Mouse (Mus musculus): ENCODE measurements around the gene Hoxa1. TPM values are rescaled to one million over a fixed set of nuclear protein-coding genes. Genes with fewer than 3 reads are reported as not detected.

The Hoxa1 gene
- total and polyA plus RNA-seq, 3 experiments, result 0.20 to 0.43 TPM; not detected in 1

DNA sequence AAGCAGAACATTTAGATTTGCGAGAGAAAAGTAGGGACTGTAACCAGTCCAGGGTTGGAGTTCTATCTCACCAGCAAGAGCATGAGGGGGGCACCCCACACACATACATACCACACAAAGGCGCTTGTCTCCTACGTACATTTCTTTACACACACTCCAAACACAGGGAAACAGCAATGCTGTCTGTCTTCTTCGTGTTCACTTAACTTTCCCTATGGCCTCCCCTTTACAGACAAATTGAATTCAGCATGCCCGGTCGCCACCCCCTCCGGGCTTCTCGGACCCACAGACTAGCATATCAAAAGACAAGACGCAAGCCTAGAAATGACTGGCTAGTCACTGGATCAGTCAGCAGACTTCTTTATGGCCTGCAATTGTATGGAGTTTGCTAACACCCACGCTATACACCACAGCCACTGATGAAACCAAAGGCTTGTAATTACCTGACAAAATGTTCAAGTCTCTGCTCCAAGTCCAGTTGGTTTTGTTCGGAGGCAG, 22.1 kb upstream of the Hoxa1 start:
- peak overlapping the region; percentile 16; the same call in 1 of the 2 replicates for H3K4me3 ChIP-seq
- H3K27ac ChIP-seq, result peak overlapping the region; percentile 12; the same call in 1 of the 2 replicates

DNA sequence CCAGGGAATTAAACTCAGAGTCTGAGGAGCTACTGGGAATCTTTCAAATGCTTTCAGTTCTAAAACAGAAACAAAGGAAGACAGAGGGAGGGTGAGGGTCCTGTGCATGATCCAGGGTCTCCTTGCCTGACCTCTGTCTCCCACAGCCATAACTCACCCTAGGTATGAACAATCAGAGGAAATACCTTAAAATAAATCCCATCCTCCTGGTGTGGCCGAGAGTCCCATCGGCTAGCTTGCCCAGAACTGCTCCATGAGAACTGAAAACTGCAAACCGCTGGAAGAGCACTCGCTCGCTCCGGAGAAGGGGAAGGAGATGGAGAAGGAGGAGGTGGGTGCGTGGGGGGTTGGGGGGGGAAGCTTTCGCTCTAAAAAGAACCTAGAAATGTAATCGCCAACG, 21.6 kb upstream of the Hoxa1 start:
- Histone ChIP-seq H3K9ac (ENCODE audit: low read depth, low read length) (no peak overlapping the region), H3K4me1 (ENCODE audit: control insufficient read depth, insufficient read depth, low read length) (no peaks in the 10 kb centered on the region), H3K36me3 (ENCODE audit: control insufficient read depth, insufficient read depth, low read length) (no peaks in the 10 kb centered on the region), H3K79me2 (replicated peaks; ENCODE audit: control insufficient read depth, insufficient read depth, low read length) (no peaks in the 10 kb centered on the region), H3K4me3 (peak overlapping the region; percentile 16; the same call in 1 of the 2 replicates), H3K27ac (peak overlapping the region; percentile 26), H3K27me3 (ENCODE audit: control insufficient read depth, insufficient read depth, low read length) (peaks cover 16% of the 10 kb centered on the region)
- intact Hi-C loops (cut with DNase I), result no loop called here
- TF ChIP-seq EP300 (IDR thresholded peaks at IDR 0.05; ENCODE audit: insufficient read depth, low read depth, low read length) (no peak), CTCF (IDR thresholded peaks at IDR 0.05) (no peak), POLR2A (IDR thresholded peaks at IDR 0.05; ENCODE audit: insufficient read depth, low read depth, low read length) (no peak)
- no peak for DNase-seq
- WGBS, result 9% methylated on average over 10 of the region's 10 CpGs

More for the DNA sequence above, 22.1 kb upstream of the Hoxa1 start:
- no peaks in the 10 kb centered on the region for H3K4me1 ChIP-seq (ENCODE audit: control insufficient read depth, insufficient read depth, low read length)
- TF ChIP-seq EP300 (IDR thresholded peaks at IDR 0.05; ENCODE audit: insufficient read depth, low read depth, low read length), result no peak
- DNase-seq, result no peak
- H3K27me3 ChIP-seq (ENCODE audit: control insufficient read depth, insufficient read depth, low read length), result peaks cover 15% of the 10 kb centered on the region
- WGBS, result 16% methylated on average over 11 of the region's 11 CpGs
- H3K9ac ChIP-seq (ENCODE audit: low read depth, low read length), result no peak overlapping the region
- intact Hi-C loops (cut with DNase I), result no loop called here
- H3K79me2 ChIP-seq (replicated peaks; ENCODE audit: control insufficient read depth, insufficient read depth, low read length), result no peaks in the 10 kb centered on the region
- no peaks in the 10 kb centered on the region for H3K36me3 ChIP-seq (ENCODE audit: control insufficient read depth, insufficient read depth, low read length)

DNA sequence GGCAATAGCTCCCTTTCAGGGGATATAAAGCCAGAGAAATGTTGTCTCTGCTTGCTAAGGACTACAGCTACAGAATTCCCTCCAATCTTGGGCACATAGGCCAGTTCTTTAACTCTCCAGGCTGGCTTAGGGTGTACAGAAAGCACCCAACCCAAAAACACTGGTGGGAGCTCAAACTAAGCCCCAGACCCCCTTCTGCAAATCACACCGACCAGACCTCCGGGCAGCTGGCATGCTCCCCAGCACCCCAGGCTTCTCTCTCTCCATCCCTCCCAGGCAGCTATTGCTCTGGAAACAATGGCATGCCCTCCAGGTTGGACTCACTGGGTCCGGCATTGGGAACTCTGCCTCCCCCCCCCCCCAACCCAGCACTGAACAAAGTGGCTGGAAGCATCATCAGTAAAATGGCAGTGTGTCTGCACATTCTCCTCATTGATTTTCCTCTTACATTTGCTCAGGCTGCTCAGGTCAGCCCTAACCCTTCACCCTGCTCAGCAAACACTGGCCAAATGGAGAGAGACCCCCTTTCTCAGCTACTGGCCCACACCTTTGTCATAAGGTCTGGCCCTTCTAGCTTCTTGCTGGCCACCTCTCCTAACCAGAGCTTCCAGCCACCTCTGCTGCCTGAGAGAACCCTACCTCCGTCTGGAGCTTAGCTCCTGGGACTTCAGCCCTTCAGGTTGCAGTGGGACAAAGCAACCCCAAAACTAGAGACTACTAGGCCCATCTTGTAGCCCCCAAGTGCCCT, 21.0 kb upstream of the Hoxa1 start:
- H3K27me3 ChIP-seq (ENCODE audit: control insufficient read depth, insufficient read depth, low read length), result peaks cover 12% of the 10 kb centered on the region
- WGBS, result 13% methylated on average over 4 of the region's 4 CpGs
- no peak for DNase-seq
- H3K79me2 ChIP-seq (replicated peaks; ENCODE audit: control insufficient read depth, insufficient read depth, low read length), result no peaks in the 10 kb centered on the region
- no peak overlapping the region for H3K9ac ChIP-seq (ENCODE audit: low read depth, low read length)
- intact Hi-C loops (cut with DNase I), result no loop called here
- H3K4me3 ChIP-seq, result no peak overlapping the region
- no peak for TF ChIP-seq POLR2A (IDR thresholded peaks at IDR 0.05; ENCODE audit: insufficient read depth, low read depth, low read length)
- TF ChIP-seq EP300 (IDR thresholded peaks at IDR 0.05; ENCODE audit: insufficient read depth, low read depth, low read length), result no peak
- no peak for TF ChIP-seq CTCF (IDR thresholded peaks at IDR 0.05)
- no peaks in the 10 kb centered on the region for H3K4me1 ChIP-seq (ENCODE audit: control insufficient read depth, insufficient read depth, low read length)
- H3K27ac ChIP-seq, result peak overlapping the region; percentile 26
- no peaks in the 10 kb centered on the region for H3K36me3 ChIP-seq (ENCODE audit: control insufficient read depth, insufficient read depth, low read length)

DNA sequence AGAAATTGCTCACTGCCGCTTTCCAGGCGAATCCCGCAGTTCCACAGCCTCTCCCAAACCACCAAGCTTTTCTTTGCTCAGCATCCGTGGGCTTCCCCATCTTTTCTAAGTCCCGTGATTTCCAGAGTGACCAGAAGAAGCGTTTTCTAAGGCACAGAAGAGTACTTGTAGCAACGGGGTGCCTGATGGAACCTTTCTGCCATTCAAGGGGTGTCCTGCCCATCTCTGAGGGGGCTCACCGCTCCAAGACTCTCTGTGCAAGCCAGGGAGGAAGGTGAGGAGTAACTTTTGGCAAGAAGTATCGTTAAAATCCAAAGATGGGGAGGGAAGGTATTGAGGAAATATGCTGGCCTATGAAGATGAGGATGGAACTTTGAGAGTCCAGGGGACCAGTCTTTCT, 19.7 kb upstream of the Hoxa1 start:
- H3K4me1 ChIP-seq (ENCODE audit: control insufficient read depth, insufficient read depth, low read length), result no peaks in the 10 kb centered on the region
- H3K27ac ChIP-seq, result no peak overlapping the region; the same call in 1 of the 2 replicates
- H3K9ac ChIP-seq (ENCODE audit: low read depth, low read length), result no peak overlapping the region
- no peak overlapping the region for H3K4me3 ChIP-seq
- WGBS, result 9% methylated on average over 9 of the region's 9 CpGs
- no peaks in the 10 kb centered on the region for H3K36me3 ChIP-seq (ENCODE audit: control insufficient read depth, insufficient read depth, low read length)
- DNase-seq, result no peak
- no peaks in the 10 kb centered on the region for H3K79me2 ChIP-seq (replicated peaks; ENCODE audit: control insufficient read depth, insufficient read depth, low read length)
- peaks cover 10% of the 10 kb centered on the region for H3K27me3 ChIP-seq (ENCODE audit: control insufficient read depth, insufficient read depth, low read length)
- intact Hi-C loops (cut with DNase I), result no loop called here
- TF ChIP-seq CTCF (IDR thresholded peaks at IDR 0.05) (no peak), POLR2A (IDR thresholded peaks at IDR 0.05; ENCODE audit: insufficient read depth, low read depth, low read length) (no peak), EP300 (IDR thresholded peaks at IDR 0.05; ENCODE audit: insufficient read depth, low read depth, low read length) (no peak)

DNA sequence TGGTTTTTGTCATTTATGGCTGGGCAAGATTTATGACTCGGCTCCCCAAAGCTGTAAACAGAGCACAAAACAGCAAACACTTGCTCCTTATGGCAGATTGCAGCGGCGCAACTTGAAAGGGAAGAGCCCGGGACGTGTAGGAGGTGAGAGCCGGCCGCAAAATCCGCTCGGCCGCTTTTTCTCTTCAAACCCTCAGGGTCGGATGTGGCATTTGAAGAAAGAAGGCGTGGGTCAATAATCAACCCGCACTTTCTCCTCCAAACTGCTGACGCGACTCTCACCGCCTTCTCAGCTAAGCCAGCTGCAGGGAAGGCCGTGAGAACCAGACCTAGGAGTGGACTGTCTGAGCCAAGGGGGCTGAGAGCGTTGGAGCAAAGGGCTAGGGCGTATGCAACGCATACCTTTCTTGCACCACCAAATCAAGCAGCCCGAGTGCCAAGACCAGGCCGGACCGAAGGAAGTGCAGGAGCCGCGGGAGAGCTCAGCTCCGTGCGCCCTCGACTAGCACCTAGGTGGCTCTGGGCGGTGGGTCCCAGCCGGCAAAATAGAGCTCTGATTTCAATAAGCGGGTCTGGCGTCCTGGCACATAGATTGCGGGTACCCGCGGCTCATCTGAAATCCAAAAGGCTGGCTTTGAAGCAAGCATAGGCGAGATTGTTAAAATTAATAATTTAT, 19.1 kb upstream of the Hoxa1 start, which contains the start of gene 5730596B20Rik:
TSS of gene 5730596B20Rik (plus strand) at position 438 of the 675 bp plus-strand sequence.
- no peak within 1 kb of the TSS; the same call in 1 of the 2 replicates for H3K4me3 ChIP-seq
- WGBS, result 5% methylated on average over 36 of the region's 36 CpGs
- H3K27me3 ChIP-seq (ENCODE audit: control insufficient read depth, insufficient read depth, low read length), result peaks cover 13% of the 10 kb centered on the region
- intact Hi-C loops (cut with DNase I), result no loop called here
- no peak within 1 kb of the TSS for H3K9ac ChIP-seq (ENCODE audit: low read depth, low read length)
- no peaks in the 10 kb centered on the region for H3K79me2 ChIP-seq (replicated peaks; ENCODE audit: control insufficient read depth, insufficient read depth, low read length)
- no peaks in the 10 kb centered on the region for H3K36me3 ChIP-seq (ENCODE audit: control insufficient read depth, insufficient read depth, low read length)
- H3K27ac ChIP-seq, result peak within 1 kb of the TSS; percentile 48
- DNase-seq, result no peak
- TF ChIP-seq EP300 (IDR thresholded peaks at IDR 0.05; ENCODE audit: insufficient read depth, low read depth, low read length) (no peak), POLR2A (IDR thresholded peaks at IDR 0.05; ENCODE audit: insufficient read depth, low read depth, low read length) (no peak), CTCF (IDR thresholded peaks at IDR 0.05) (no peak)
- H3K4me1 ChIP-seq (ENCODE audit: control insufficient read depth, insufficient read depth, low read length), result no peaks in the 10 kb centered on the region

DNA sequence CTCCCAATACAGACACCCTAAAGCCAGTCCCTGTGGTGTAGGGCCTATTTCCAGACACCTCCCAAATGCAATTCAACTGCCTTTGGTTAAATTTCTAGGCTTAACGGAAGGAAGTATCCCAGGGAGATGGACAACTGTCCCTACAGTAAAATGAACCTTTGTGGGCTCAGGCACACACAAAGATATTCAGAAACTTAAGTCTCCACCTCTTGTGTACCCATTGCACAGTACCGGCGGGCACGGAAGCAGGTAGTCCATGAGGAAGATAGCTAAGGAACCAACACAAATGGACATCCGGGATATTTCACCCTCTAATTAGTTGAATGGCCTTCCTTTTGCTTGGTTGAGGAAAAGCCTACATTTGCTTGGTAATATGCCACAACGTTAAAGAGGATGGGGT, 18.3 kb upstream of the Hoxa1 start:
- Histone ChIP-seq H3K27ac (peak overlapping the region; percentile 48), H3K79me2 (replicated peaks; ENCODE audit: control insufficient read depth, insufficient read depth, low read length) (no peaks in the 10 kb centered on the region), H3K4me1 (ENCODE audit: control insufficient read depth, insufficient read depth, low read length) (no peaks in the 10 kb centered on the region), H3K36me3 (ENCODE audit: control insufficient read depth, insufficient read depth, low read length) (no peaks in the 10 kb centered on the region), H3K27me3 (ENCODE audit: control insufficient read depth, insufficient read depth, low read length) (peaks cover 13% of the 10 kb centered on the region), H3K9ac (ENCODE audit: low read depth, low read length) (no peak overlapping the region), H3K4me3 (peak overlapping the region; percentile 34; the same call in 1 of the 2 replicates)
- no peak for DNase-seq
- 7% methylated on average over 6 of the region's 6 CpGs for WGBS
- intact Hi-C loops (cut with DNase I), result no loop called here
- TF ChIP-seq POLR2A (IDR thresholded peaks at IDR 0.05; ENCODE audit: insufficient read depth, low read depth, low read length) (no peak), EP300 (IDR thresholded peaks at IDR 0.05; ENCODE audit: insufficient read depth, low read depth, low read length) (no peak), CTCF (IDR thresholded peaks at IDR 0.05) (no peak)

Data from heart, adult 2 months (tissue).